Mouse (Mus musculus): ENCODE results near the gene Eps8l1.

DNA sequence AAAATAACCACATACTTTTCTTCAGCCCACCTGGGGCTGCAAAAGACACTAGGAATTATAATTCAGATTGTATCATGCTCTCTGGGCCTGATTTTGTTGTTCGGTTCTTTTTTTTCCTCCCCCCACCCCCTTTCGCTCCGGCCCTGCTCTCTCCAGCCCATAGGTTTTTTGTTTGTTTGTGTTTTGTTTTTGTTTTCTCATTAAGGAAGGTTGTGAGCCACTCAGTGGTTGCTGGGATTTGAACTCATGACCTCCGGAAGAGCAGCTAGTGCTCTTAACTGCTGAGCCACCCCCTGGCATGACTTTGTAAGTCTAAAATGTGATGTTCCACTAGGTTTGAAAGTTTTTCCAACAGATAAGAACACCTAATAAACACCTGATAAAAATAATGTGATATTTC, 42.6 kb downstream of the Eps8l1 start:
- no peak for TF ChIP-seq CTCF (conservative IDR thresholded peaks at IDR 0.05 in 1 of 2, IDR thresholded peaks at IDR 0.05 in 1 of 2; ENCODE audit: low read depth in 2 of 2, low read length in 2 of 2)
- no peak for TF ChIP-seq ELF1 (IDR thresholded peaks at IDR 0.05; ENCODE audit: low read depth, low read length)
- no peak for TF ChIP-seq CHD2 (IDR thresholded peaks at IDR 0.05; ENCODE audit: low read length)
- TF ChIP-seq HCFC1 (IDR thresholded peaks at IDR 0.05; ENCODE audit: low read depth, low read length): no peak
- TF ChIP-seq POLR2A (IDR thresholded peaks at IDR 0.05; ENCODE audit: low read depth, low read length): no peak
- TF ChIP-seq SIN3A (IDR thresholded peaks at IDR 0.05; ENCODE audit: low read length): no peak

All from CH12.LX (cell line).